Mouse (Mus musculus) hindbrain, embryonic 13.5 days (tissue): ENCODE measurements around the gene Gm17728. TPM values are rescaled to one million over a fixed set of nuclear protein-coding genes. Genes with fewer than 3 reads are reported as not detected.
A peak's percentile ranks its signal among the peaks of the same experiment; 100 is the strongest.
"Not testable (repeated sequence)": the region's sequence is repeated elsewhere in the genome, so short reads cannot be mapped to it uniquely, and the experiment has no call there.

Experiments
- ATAC-seq: fragments of 200-750 bp; cut with Nextera tagmentation; 2 replicates; pipeline ENCODE4 v1.8.0; 2017; ENCODE audit warnings: moderate TSS enrichment; ENCODE audit not compliant: low FRiP score
- H3K27ac ChIP-seq: fragments of 300-500 bp; sonication (generic); 2 replicates; pipeline ENCODE4 v1.5.1; 2015; ENCODE audit warnings: inconsistent platforms, mild to moderate bottlenecking, moderate library complexity
- H3K27me3 ChIP-seq: fragments of 300-500 bp; sonication (generic); 2 replicates; pipeline ENCODE4 v1.6.1; 2015; ENCODE audit warnings: mild to moderate bottlenecking, inconsistent platforms
- H3K36me3 ChIP-seq: fragments of 300-500 bp; sonication (generic); 2 replicates; pipeline ENCODE4 v1.6.1; 2015; ENCODE audit warnings: mild to moderate bottlenecking, inconsistent platforms
- H3K4me1 ChIP-seq: fragments of 300-500 bp; sonication (generic); replicated peaks from 2 replicates; pipeline ENCODE4 v1.6.1; 2015; ENCODE audit warnings: inconsistent platforms
- H3K4me2 ChIP-seq: fragments of 300-500 bp; sonication (generic); 2 replicates; pipeline ENCODE4 v1.6.1; 2015; ENCODE audit warnings: inconsistent platforms, mild to moderate bottlenecking, moderate library complexity
- H3K4me3 ChIP-seq: fragments of 300-500 bp; sonication (generic); 2 replicates; pipeline ENCODE4 v1.5.1; 2015; ENCODE audit warnings: mild to moderate bottlenecking, inconsistent platforms
- H3K9ac ChIP-seq: fragments of 300-500 bp; sonication (generic); 2 replicates; pipeline ENCODE4 v1.6.1; 2015; ENCODE audit warnings: mild to moderate bottlenecking, inconsistent platforms
- H3K9me3 ChIP-seq: fragments of 300-500 bp; sonication (generic); 2 replicates; pipeline ENCODE4 v1.6.1; 2016; ENCODE audit warnings: inconsistent platforms
- WGBS: fragments of 180-500 bp; shearing (Covaris S2); methylation state at CpG from one replicate; pipeline ENCODE4 v1.1.7; 2015; 5-methylcytosine and 5-hydroxymethylcytosine counted together
- polyA plus RNA-seq: library from polyadenylated mRNA; unstranded; fragments of >200 nt; fragmentation: Nextera tagmentation; extraction: Ambion mirVana; gene quantifications from 2 replicates; pipeline ENCODE4 v1.2.1, GENCODE M21; 2015

Gene Gm17728
- polyA plus RNA-seq, result not detected in 2 replicates

DNA sequence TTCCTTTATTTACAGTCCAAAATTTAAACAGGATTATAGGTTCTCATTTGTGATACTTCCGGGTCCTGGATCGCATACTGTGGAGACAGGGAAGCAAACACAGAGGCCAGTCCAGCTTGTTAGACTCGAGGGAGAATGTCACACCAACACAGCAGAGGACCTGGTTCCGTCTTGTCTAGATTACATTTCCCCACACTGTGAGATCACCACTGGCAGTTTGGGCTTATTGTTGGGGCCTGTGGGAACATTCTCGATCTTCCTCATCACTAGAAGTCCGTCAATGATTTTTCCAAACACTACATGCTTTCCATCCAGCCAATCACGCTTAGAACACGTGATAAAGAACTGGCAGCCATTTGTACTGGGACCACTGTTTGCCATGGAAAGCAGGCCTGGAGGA is at the start of gene Gm17728:
TSS of gene Gm17728 (plus strand) at position 301 of the 400 bp plus-strand sequence.
- not testable (repeated sequence) for H3K36me3 ChIP-seq, H3K4me2 ChIP-seq, H3K4me1 ChIP-seq, H3K27ac ChIP-seq, H3K27me3 ChIP-seq, ATAC-seq, H3K9me3 ChIP-seq, H3K9ac ChIP-seq, H3K4me3 ChIP-seq
- WGBS, result 94% methylated on average over 8 of the region's 8 CpGs

DNA sequence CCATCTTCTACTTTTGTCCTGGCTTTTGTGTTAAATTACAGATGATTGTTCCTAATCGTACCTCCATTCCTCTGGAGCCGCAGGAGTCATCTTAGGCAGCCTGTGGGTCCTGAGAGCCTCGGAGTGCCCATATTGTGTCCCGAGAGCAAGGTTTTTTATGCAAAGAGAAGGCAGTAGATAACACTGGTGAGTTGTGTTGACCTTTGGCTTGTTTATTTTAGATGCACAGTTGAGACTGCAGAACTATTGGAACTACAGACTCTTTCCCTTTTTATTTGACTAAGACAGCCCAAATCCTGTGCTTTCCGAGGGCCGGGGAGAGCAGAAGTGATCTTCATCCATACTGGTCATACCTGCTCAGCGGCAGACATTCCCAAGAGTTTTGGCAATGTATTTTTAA is 24.4 kb upstream of the Gm17728 start:
- H3K27me3 ChIP-seq, result no peaks in the 10 kb centered on the region
- ATAC-seq, result no peak
- no peaks in the 10 kb centered on the region for H3K9me3 ChIP-seq
- H3K27ac ChIP-seq, result no peak overlapping the region
- 84% methylated on average over 7 of the region's 7 CpGs for WGBS
- no peaks in the 10 kb centered on the region for H3K36me3 ChIP-seq
- H3K4me2 ChIP-seq, result no peak overlapping the region
- no peak overlapping the region for H3K9ac ChIP-seq
- no peak overlapping the region for H3K4me3 ChIP-seq
- no peaks in the 10 kb centered on the region for H3K4me1 ChIP-seq

DNA sequence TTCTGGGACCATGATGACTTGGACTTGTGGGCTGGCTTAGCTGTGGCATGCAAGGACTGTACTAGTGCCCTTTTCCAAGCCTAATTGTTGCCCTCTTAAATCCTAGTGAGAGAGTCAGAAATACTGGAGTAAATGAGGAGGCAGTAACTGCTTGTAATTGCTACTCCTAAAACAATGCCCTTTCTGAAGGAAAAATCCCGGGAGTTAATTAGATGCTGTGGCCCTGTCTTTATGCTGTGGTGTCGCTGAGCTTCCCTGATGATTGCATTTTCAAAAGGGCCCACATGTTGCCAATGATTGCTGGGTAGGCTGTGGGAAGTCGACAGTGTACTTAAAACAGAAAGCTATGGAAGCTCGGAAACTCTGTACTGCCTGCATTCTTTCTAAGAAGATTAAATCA is 23.3 kb upstream of the Gm17728 start:
- Histone ChIP-seq H3K4me1 (no peaks in the 10 kb centered on the region), H3K4me2 (no peak overlapping the region), H3K36me3 (no peaks in the 10 kb centered on the region), H3K27me3 (no peaks in the 10 kb centered on the region), H3K27ac (no peak overlapping the region), H3K9me3 (no peaks in the 10 kb centered on the region), H3K9ac (no peak overlapping the region), H3K4me3 (no peak overlapping the region)
- WGBS, result 36% methylated on average over 4 of the region's 4 CpGs
- ATAC-seq, result no peak

DNA sequence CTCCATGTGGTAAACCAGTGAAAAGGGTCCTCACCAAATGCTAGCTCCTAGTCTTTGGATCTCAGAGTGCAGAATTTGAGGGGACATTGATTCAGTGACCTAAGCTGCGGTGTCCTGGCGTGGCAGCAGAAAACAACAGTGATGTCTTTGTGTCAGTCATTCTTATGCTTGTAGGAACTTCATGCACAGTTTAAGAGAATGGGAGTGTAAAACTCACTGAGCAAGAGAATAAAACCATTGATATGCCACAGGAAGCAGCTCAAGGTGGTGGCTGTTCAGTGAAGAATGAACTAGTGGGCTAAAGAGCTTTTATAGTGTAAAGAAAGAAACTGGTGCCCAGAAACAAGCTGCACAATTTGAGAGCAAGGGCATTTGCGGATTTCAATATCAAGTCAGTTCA is 17.9 kb upstream of the Gm17728 start:
- H3K4me2 ChIP-seq, result no peak overlapping the region
- no peak overlapping the region for H3K9ac ChIP-seq
- no peaks in the 10 kb centered on the region for H3K4me1 ChIP-seq
- no peaks in the 10 kb centered on the region for H3K36me3 ChIP-seq
- no peak overlapping the region for H3K27ac ChIP-seq
- no peaks in the 10 kb centered on the region for H3K9me3 ChIP-seq
- H3K4me3 ChIP-seq, result no peak overlapping the region
- H3K27me3 ChIP-seq, result no peaks in the 10 kb centered on the region
- 77% methylated on average over 3 of the region's 3 CpGs for WGBS
- ATAC-seq, result no peak

DNA sequence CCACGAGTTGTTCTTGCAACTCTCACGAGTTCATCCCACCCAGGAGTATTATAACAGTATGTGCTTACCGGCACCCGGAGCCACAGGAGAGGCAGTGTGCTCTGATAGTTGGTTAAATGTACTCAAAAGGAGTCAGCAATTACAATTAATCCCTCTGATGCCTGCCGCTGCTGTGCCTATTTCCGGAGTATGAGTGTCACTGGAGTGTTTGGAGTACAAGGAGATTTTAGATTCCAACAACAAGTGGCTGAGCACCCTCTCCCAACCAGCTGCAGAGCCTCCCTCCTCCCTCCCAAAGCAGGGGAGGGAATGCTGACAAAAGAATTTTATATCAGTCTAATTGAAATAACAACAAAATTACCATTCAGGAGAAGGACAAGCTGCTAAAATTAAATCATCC is 14.2 kb upstream of the Gm17728 start:
- Histone ChIP-seq H3K4me1 (peaks cover 8% of the 10 kb centered on the region; the same call in 1 of the 2 replicates), H3K4me3 (no peak overlapping the region), H3K27ac (no peak overlapping the region), H3K9ac (no peak overlapping the region), H3K9me3 (no peaks in the 10 kb centered on the region), H3K27me3 (no peaks in the 10 kb centered on the region), H3K36me3 (no peaks in the 10 kb centered on the region), H3K4me2 (no peak overlapping the region)
- no peak for ATAC-seq
- WGBS, result 69% methylated on average over 6 of the region's 6 CpGs

DNA sequence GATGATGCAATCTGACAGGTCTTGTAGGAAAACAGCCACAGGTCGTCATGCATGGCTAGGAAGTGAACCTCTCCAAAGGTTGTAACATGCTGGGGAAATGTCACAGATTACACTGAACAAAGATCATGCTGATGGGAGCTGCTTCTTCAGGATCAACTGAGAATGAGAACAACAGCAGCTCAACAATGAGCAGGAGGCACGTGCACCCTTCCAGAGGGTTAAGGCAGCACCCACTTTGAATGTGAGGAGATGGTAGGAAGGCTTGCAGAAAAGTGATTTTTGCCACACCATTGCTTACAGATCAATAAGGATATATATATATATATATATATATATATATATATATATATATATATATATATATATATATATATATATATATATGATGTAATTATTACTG is 2.8 kb upstream of the Gm17728 start:
- H3K4me3 ChIP-seq, result no peak overlapping the region
- WGBS, result 79% methylated on average over 2 of the region's 2 CpGs
- no peaks in the 10 kb centered on the region for H3K27me3 ChIP-seq
- no peak overlapping the region for H3K9ac ChIP-seq
- no peaks in the 10 kb centered on the region for H3K4me1 ChIP-seq
- ATAC-seq, result no peak
- no peak overlapping the region for H3K4me2 ChIP-seq
- H3K27ac ChIP-seq, result no peak overlapping the region
- H3K36me3 ChIP-seq, result no peaks in the 10 kb centered on the region
- H3K9me3 ChIP-seq, result peaks cover 7% of the 10 kb centered on the region

DNA sequence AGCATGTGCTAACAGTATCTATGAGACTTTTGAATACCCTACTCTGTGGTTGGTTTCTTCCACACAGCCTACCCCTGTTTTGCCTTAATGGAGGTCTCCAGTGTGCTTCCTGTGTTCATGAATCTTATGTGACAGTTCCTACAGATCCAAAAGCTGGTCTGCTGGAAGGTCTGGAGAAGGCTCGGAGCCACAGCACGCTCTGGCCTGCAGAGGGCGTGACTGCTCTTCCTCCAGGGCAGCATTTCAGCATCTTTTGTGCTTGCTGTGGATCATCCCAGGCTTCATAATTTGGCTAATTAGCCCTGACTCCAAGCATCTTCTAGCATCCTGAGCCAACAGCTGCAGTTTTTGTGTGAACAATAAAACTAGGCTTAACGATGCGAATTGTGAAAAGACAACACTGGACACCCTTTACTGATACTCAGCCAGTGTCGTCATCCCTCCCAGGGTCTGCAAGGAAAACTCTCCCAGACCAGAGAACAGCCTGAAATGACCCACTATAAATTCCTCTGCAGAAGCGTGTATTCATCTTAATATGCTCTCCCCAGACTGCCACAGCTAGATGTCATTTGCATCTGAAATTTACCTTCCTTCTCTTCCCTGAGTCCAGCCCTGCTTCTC is 6.6 kb downstream of the Gm17728 start:
- Histone ChIP-seq H3K4me1 (peaks cover 14% of the 10 kb centered on the region), H3K27me3 (no peaks in the 10 kb centered on the region), H3K4me3 (no peak overlapping the region), H3K36me3 (no peaks in the 10 kb centered on the region), H3K27ac (peak overlapping the region; percentile 58), H3K4me2 (no peak overlapping the region), H3K9me3 (no peaks in the 10 kb centered on the region), H3K9ac (no peak overlapping the region)
- peak; percentile 61; the same call in 1 of the 2 replicates for ATAC-seq
- WGBS, result 50% methylated on average over 7 of the region's 7 CpGs

DNA sequence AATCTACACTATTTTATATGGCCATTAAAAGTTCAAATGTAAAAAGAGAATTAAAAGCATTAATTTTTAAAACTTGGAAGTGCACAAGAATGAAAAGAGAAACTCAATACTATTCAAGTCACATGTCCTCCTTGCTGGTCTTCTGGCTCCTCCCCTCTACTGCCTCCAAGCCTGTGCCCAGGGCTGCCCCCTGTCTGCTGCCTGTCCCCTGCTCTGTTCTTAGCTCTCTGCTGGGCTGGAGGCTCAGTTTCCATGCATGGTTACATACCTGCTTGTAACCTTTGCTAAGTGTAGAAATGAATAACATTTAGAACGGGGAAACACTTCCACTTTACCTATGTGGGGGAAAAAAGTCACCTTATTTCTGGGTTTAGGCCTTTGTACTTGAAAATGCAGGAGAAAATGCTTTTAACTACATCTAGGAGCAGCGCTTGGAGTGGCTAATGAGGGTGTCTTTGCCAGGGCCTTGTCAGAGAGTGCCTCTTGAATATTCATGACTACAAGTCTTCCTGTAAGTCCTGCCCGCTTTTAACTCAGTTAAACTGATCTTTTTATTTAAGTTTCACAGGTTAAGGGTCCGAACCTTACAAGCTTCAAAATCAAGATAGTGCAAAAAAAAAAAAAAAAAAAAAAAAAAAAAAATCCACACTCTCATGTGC is 18.3 kb downstream of the Gm17728 start:
- no peak for ATAC-seq
- H3K27me3 ChIP-seq, result no peaks in the 10 kb centered on the region
- H3K9me3 ChIP-seq, result no peaks in the 10 kb centered on the region
- H3K4me3 ChIP-seq, result no peak overlapping the region
- no peak overlapping the region for H3K27ac ChIP-seq
- no peak overlapping the region for H3K9ac ChIP-seq
- WGBS, result 61% methylated on average over 4 of the region's 4 CpGs
- H3K36me3 ChIP-seq, result no peaks in the 10 kb centered on the region
- H3K4me2 ChIP-seq, result no peak overlapping the region
- H3K4me1 ChIP-seq, result 0 out of 2 replicates have a peak, but pooled peaks cover 3% of the 10 kb centered on the region

DNA sequence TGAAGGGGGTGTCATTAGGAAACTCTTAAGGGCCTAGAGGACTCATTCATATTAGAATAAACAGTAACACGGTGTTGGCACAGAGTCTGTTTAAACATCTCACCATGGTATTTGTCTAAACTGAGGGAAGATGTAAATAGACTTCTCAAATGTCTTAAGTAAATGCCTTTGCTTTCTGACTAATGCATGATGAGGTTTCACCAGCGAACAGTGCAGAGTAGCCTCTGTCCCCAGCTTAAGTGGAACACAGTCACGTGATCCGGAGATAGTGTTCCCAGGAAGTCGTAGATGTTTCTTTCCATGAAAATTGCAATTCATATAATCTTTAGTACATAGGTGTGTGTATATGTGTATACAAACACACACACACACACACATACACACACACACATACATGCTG is 34.5 kb downstream of the Gm17728 start:
- Histone ChIP-seq H3K4me1 (no peaks in the 10 kb centered on the region), H3K9me3 (0 out of 2 replicates have a peak, but pooled peaks cover 8% of the 10 kb centered on the region), H3K36me3 (no peaks in the 10 kb centered on the region), H3K27me3 (no peaks in the 10 kb centered on the region), H3K4me2 (no peak overlapping the region), H3K27ac (no peak overlapping the region), H3K9ac (no peak overlapping the region), H3K4me3 (no peak overlapping the region)
- ATAC-seq, result no peak
- 87% methylated on average over 5 of the region's 5 CpGs for WGBS

DNA sequence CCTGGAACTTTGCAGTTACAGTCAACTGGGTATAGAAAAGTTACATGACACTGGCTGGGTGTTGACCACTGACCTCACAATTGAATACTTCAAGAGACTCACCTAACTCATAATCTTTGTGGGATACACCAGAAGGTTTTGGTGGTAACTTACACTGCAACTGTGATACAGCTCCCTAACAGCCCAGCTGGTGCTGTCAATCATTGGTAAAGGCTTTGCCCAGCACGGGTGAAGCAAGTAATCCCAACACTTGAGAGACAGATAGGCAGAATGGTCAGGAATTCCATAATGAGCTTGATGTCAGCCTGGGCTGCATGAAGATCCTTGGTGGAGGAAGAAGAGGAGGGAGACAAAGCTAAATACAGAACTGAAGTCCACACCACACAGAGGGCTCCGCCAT is 39.0 kb downstream of the Gm17728 start:
- Histone ChIP-seq H3K4me3 (no peak overlapping the region), H3K27me3 (no peaks in the 10 kb centered on the region), H3K9me3 (no peaks in the 10 kb centered on the region), H3K4me2 (no peak overlapping the region), H3K36me3 (no peaks in the 10 kb centered on the region), H3K27ac (no peak overlapping the region), H3K9ac (no peak overlapping the region), H3K4me1 (no peaks in the 10 kb centered on the region)
- ATAC-seq, result no peak
- WGBS, result 85% methylated on average over 2 of the region's 2 CpGs

Other genes with a start within 250 kb of the Gm17728 start
- not detected in 2 replicates for gene Pabpc6, start 247.7 kb downstream of the Gm17728 start, polyA plus RNA-seq